Mouse (Mus musculus): Measurements from ENCODE around the gene Cilp2. TPM values are rescaled to one million over a fixed set of nuclear protein-coding genes. Genes with fewer than 3 reads are reported as not detected.

Cilp2 gene
- total and polyA plus RNA-seq, 2 experiments from 2014 or later: 10.1 to 13.8 TPM

- H3K27me3 ChIP-seq (ENCODE audit: insufficient read depth, low read length): no peaks in the 10 kb centered on the region
- 85% methylated on average over 12 of the region's 12 CpGs for WGBS
Measured at GRCm38 (mm10) chr8:69912478-69913074, 25.1 kb upstream of the Cilp2 start.

GRCm38 (mm10) chr8:69911917-69912316 is 24.4 kb upstream of the Cilp2 start:
- H3K9ac ChIP-seq: no peak overlapping the region
- ATAC-seq (no peak), DNase-seq (no peak)
- TF ChIP-seq CTCF (IDR thresholded peaks at IDR 0.05; ENCODE audit: low read depth): no peak
- no peaks in the 10 kb centered on the region for H3K4me1 ChIP-seq (ENCODE audit: insufficient read depth)
- H3K27me3 ChIP-seq (ENCODE audit: insufficient read depth, low read length): no peaks in the 10 kb centered on the region
- peaks cover 66% of the 10 kb centered on the region for H3K36me3 ChIP-seq (ENCODE audit: insufficient read depth)
- WGBS: 89% methylated on average over 13 of the region's 13 CpGs
- H3K9me3 ChIP-seq (ENCODE audit: low read length): no peaks in the 10 kb centered on the region
- H3K4me2 ChIP-seq (ENCODE audit: low read depth): no peak overlapping the region
- H3K27ac ChIP-seq (ENCODE audit: low read depth, low read length): no peak overlapping the region
- H3K4me3 ChIP-seq (ENCODE audit: low read depth, low read length): no peak overlapping the region

More at GRCm38 (mm10) chr8:69912478-69913074, 25.1 kb upstream of the Cilp2 start:
- Histone ChIP-seq H3K4me3 (ENCODE audit: low read depth, low read length) (no peak overlapping the region), H3K36me3 (ENCODE audit: insufficient read depth) (peaks cover 71% of the 10 kb centered on the region), H3K9me3 (ENCODE audit: low read length) (no peaks in the 10 kb centered on the region), H3K4me2 (ENCODE audit: low read depth) (no peak overlapping the region), H3K4me1 (ENCODE audit: insufficient read depth) (no peaks in the 10 kb centered on the region), H3K27ac (ENCODE audit: low read depth, low read length) (no peak overlapping the region), H3K9ac (no peak overlapping the region)
- no peak for TF ChIP-seq CTCF (IDR thresholded peaks at IDR 0.05; ENCODE audit: low read depth)
- DNase-seq: no peak
- ATAC-seq: peak; percentile 19; the same call in 1 of the 2 replicates

GRCm38 (mm10) chr8:69907106-69907505 is 19.6 kb upstream of the Cilp2 start:
- H3K4me1 ChIP-seq (ENCODE audit: insufficient read depth): peaks cover 11% of the 10 kb centered on the region; the same call in 1 of the 2 replicates
- H3K4me2 ChIP-seq (ENCODE audit: low read depth): no peak overlapping the region
- TF ChIP-seq CTCF (IDR thresholded peaks at IDR 0.05; ENCODE audit: low read depth): no peak
- H3K9me3 ChIP-seq (ENCODE audit: low read length): no peaks in the 10 kb centered on the region
- 88% methylated on average over 2 of the region's 2 CpGs for WGBS
- no peaks in the 10 kb centered on the region for H3K27me3 ChIP-seq (ENCODE audit: insufficient read depth, low read length)
- ATAC-seq (no peak), DNase-seq (no peak)
- H3K36me3 ChIP-seq (ENCODE audit: insufficient read depth): peaks cover 33% of the 10 kb centered on the region
- H3K9ac ChIP-seq: no peak overlapping the region
- H3K27ac ChIP-seq (ENCODE audit: low read depth, low read length): no peak overlapping the region
- H3K4me3 ChIP-seq (ENCODE audit: low read depth, low read length): no peak overlapping the region

GRCm38 (mm10) chr8:69906260-69906659 is 18.8 kb upstream of the Cilp2 start:
- no peak overlapping the region for H3K4me3 ChIP-seq (ENCODE audit: low read depth, low read length)
- peaks cover 26% of the 10 kb centered on the region for H3K36me3 ChIP-seq (ENCODE audit: insufficient read depth)
- H3K27ac ChIP-seq (ENCODE audit: low read depth, low read length): no peak overlapping the region
- no peaks in the 10 kb centered on the region for H3K27me3 ChIP-seq (ENCODE audit: insufficient read depth, low read length)
- H3K9me3 ChIP-seq (ENCODE audit: low read length): no peaks in the 10 kb centered on the region
- H3K4me2 ChIP-seq (ENCODE audit: low read depth): no peak overlapping the region
- no peak for ATAC-seq
- peaks cover 12% of the 10 kb centered on the region; the same call in 1 of the 2 replicates for H3K4me1 ChIP-seq (ENCODE audit: insufficient read depth)
- TF ChIP-seq CTCF (IDR thresholded peaks at IDR 0.05; ENCODE audit: low read depth): no peak
- 88% methylated on average over 2 of the region's 2 CpGs for WGBS
- DNase-seq: no peak
- no peak overlapping the region for H3K9ac ChIP-seq

GRCm38 (mm10) chr8:69904096-69904495 is 16.6 kb upstream of the Cilp2 start:
- no peaks in the 10 kb centered on the region for H3K27me3 ChIP-seq (ENCODE audit: insufficient read depth, low read length)
- no peak for TF ChIP-seq CTCF (IDR thresholded peaks at IDR 0.05; ENCODE audit: low read depth)
- no peak overlapping the region for H3K27ac ChIP-seq (ENCODE audit: low read depth, low read length)
- peaks cover 21% of the 10 kb centered on the region; the same call in 1 of the 2 replicates for H3K4me1 ChIP-seq (ENCODE audit: insufficient read depth)
- H3K4me2 ChIP-seq (ENCODE audit: low read depth): no peak overlapping the region
- DNase-seq: no peak
- no peaks in the 10 kb centered on the region for H3K9me3 ChIP-seq (ENCODE audit: low read length)
- peaks cover 6% of the 10 kb centered on the region for H3K36me3 ChIP-seq (ENCODE audit: insufficient read depth)
- ATAC-seq: no peak
- no peak overlapping the region for H3K4me3 ChIP-seq (ENCODE audit: low read depth, low read length)
- WGBS: 80% methylated on average over 8 of the region's 8 CpGs
- no peak overlapping the region for H3K9ac ChIP-seq

- H3K27ac ChIP-seq (ENCODE audit: low read depth, low read length): peak overlapping the region; percentile 92
- peak overlapping the region; percentile 86 for H3K4me2 ChIP-seq (ENCODE audit: low read depth)
- H3K4me1 ChIP-seq (ENCODE audit: insufficient read depth): peaks cover 21% of the 10 kb centered on the region; the same call in 1 of the 2 replicates
- no peaks in the 10 kb centered on the region for H3K27me3 ChIP-seq (ENCODE audit: insufficient read depth, low read length)
- H3K9ac ChIP-seq: peak overlapping the region; percentile 57
- peaks cover 6% of the 10 kb centered on the region for H3K36me3 ChIP-seq (ENCODE audit: insufficient read depth)
- peak; percentile 100 for DNase-seq
- ATAC-seq: peak; percentile 92
- no peaks in the 10 kb centered on the region for H3K9me3 ChIP-seq (ENCODE audit: low read length)
- peak overlapping the region; percentile 52 for H3K4me3 ChIP-seq (ENCODE audit: low read depth, low read length)
- WGBS: 3% methylated on average over 45 of the region's 45 CpGs
- TF ChIP-seq CTCF (IDR thresholded peaks at IDR 0.05; ENCODE audit: low read depth): no peak
Measured at GRCm38 (mm10) chr8:69903063-69903542, 15.6 kb upstream of the Cilp2 start.

All from forebrain, postnatal 0 days (tissue).